Mouse (Mus musculus) midbrain, embryonic 13.5 days (tissue): ENCODE measurements around the gene Tpd52l1. TPM values are rescaled to one million over a fixed set of nuclear protein-coding genes. Genes with fewer than 3 reads are reported as not detected.
A peak's percentile ranks its signal among the peaks of the same experiment; 100 is the strongest.

Source experiments
- ATAC-seq: fragments of 200-750 bp; cut with Nextera tagmentation; 2 replicates; pipeline ENCODE4 v1.8.0; 2017; ENCODE audit warnings: mild to moderate bottlenecking, moderate TSS enrichment, moderate library complexity
- H3K27ac ChIP-seq: fragments of 300-500 bp; sonication (generic); 2 replicates; pipeline ENCODE4 v1.5.1; 2015; ENCODE audit warnings: inconsistent platforms, mild to moderate bottlenecking, moderate library complexity
- H3K27me3 ChIP-seq: fragments of 300-500 bp; sonication (generic); 2 replicates; pipeline ENCODE4 v1.6.1; 2015; ENCODE audit warnings: mild to moderate bottlenecking, inconsistent platforms
- H3K36me3 ChIP-seq: fragments of 300-500 bp; sonication (generic); 2 replicates; pipeline ENCODE4 v1.6.1; 2015; ENCODE audit warnings: mild to moderate bottlenecking, inconsistent platforms
- H3K4me1 ChIP-seq: fragments of 300-500 bp; sonication (generic); replicated peaks from 2 replicates; pipeline ENCODE4 v1.6.1; 2015; ENCODE audit warnings: inconsistent platforms
- H3K4me2 ChIP-seq: fragments of 300-500 bp; sonication (generic); replicated peaks from 2 replicates; pipeline ENCODE4 v1.6.1; 2015; ENCODE audit warnings: moderate library complexity, mild to moderate bottlenecking, inconsistent platforms
- H3K4me3 ChIP-seq: fragments of 300-500 bp; sonication (generic); replicated peaks from 2 replicates; pipeline ENCODE4 v1.5.1; 2015; ENCODE audit warnings: mild to moderate bottlenecking, inconsistent platforms
- H3K9ac ChIP-seq: fragments of 300-500 bp; sonication (generic); replicated peaks from 2 replicates; pipeline ENCODE4 v1.6.1; 2015; ENCODE audit warnings: mild to moderate bottlenecking, inconsistent platforms
- H3K9me3 ChIP-seq: fragments of 300-500 bp; sonication (generic); 2 replicates; pipeline ENCODE4 v1.6.1; 2016; ENCODE audit warnings: mild to moderate bottlenecking, inconsistent platforms
- WGBS: fragments of 180-500 bp; shearing (Covaris S2); methylation state at CpG from one replicate; pipeline ENCODE4 v1.1.7; 2015; 5-methylcytosine and 5-hydroxymethylcytosine counted together
- polyA plus RNA-seq: library from polyadenylated mRNA; unstranded; fragments of >200 nt; fragmentation: Nextera tagmentation; extraction: Ambion mirVana; gene quantifications from 2 replicates; pipeline ENCODE4 v1.2.1, GENCODE M21; 2015

The Tpd52l1 gene
- polyA plus RNA-seq, 1 experiment from 2014 or later = 20.4 TPM

GRCm38 (mm10) chr10:31330286-31330962 lies 115.3 kb downstream of the Tpd52l1 start:
- WGBS = 92% methylated on average over 3 of the region's 3 CpGs
- H3K4me2 ChIP-seq = no peak overlapping the region
- no peak overlapping the region for H3K4me3 ChIP-seq
- H3K27ac ChIP-seq = no peak overlapping the region
- H3K9me3 ChIP-seq = no peaks in the 10 kb centered on the region
- no peaks in the 10 kb centered on the region for H3K27me3 ChIP-seq
- no peak overlapping the region for H3K9ac ChIP-seq
- no peaks in the 10 kb centered on the region for H3K4me1 ChIP-seq
- peaks cover 16% of the 10 kb centered on the region for H3K36me3 ChIP-seq
- ATAC-seq = no peak

- no peak overlapping the region for H3K4me2 ChIP-seq
- H3K4me1 ChIP-seq = no peaks in the 10 kb centered on the region
- no peaks in the 10 kb centered on the region for H3K27me3 ChIP-seq
- H3K36me3 ChIP-seq = peaks cover 16% of the 10 kb centered on the region
- H3K9ac ChIP-seq = no peak overlapping the region
- no peak overlapping the region for H3K27ac ChIP-seq
- no peak overlapping the region for H3K4me3 ChIP-seq
- no peak for ATAC-seq
- WGBS = 83% methylated on average over 1 of the region's 1 CpGs
- no peaks in the 10 kb centered on the region for H3K9me3 ChIP-seq
Observed at GRCm38 (mm10) chr10:31329436-31329835, 116.3 kb downstream of the Tpd52l1 start.

- Histone ChIP-seq H3K4me1 (peaks cover 17% of the 10 kb centered on the region), H3K4me3 (no peak overlapping the region), H3K9ac (no peak overlapping the region), H3K4me2 (no peak overlapping the region), H3K36me3 (peaks cover 19% of the 10 kb centered on the region), H3K27ac (no peak overlapping the region), H3K27me3 (no peaks in the 10 kb centered on the region), H3K9me3 (no peaks in the 10 kb centered on the region)
- 90% methylated on average over 5 of the region's 5 CpGs for WGBS
- no peak for ATAC-seq
Observed at GRCm38 (mm10) chr10:31318491-31318890, 127.3 kb downstream of the Tpd52l1 start.

- peak within 1 kb of the TSS; percentile 80 for H3K27ac ChIP-seq
- peak within 1 kb of the TSS; percentile 71 for H3K9ac ChIP-seq
- peak; percentile 98 for ATAC-seq
- H3K4me2 ChIP-seq = peak within 1 kb of the TSS; percentile 68
- H3K27me3 ChIP-seq = no peaks in the 10 kb centered on the region
- peaks cover 10% of the 10 kb centered on the region for H3K36me3 ChIP-seq
- peak within 1 kb of the TSS; percentile 69 for H3K4me3 ChIP-seq
- peaks cover 17% of the 10 kb centered on the region for H3K4me1 ChIP-seq
- WGBS = 3% methylated on average over 44 of the region's 44 CpGs
- no peaks in the 10 kb centered on the region for H3K9me3 ChIP-seq
Observed at GRCm38 (mm10) chr10:31312865-31313848, 132.6 kb downstream of the Tpd52l1 start, which contains the start of gene Hddc2. TSS of gene Hddc2 (plus strand) at chr10:31313383.

- H3K9me3 ChIP-seq = no peaks in the 10 kb centered on the region
- H3K9ac ChIP-seq = no peak overlapping the region
- H3K27ac ChIP-seq = no peak overlapping the region
- no peak overlapping the region for H3K4me2 ChIP-seq
- H3K4me1 ChIP-seq = no peaks in the 10 kb centered on the region
- H3K36me3 ChIP-seq = no peaks in the 10 kb centered on the region
- peak; percentile 48; the same call in 1 of the 2 replicates for ATAC-seq
- WGBS = 36% methylated on average over 1 of the region's 1 CpGs
- no peak overlapping the region for H3K4me3 ChIP-seq
- no peaks in the 10 kb centered on the region for H3K27me3 ChIP-seq
Observed at GRCm38 (mm10) chr10:31307024-31307598, 138.6 kb downstream of the Tpd52l1 start.

- Histone ChIP-seq H3K9me3 (no peaks in the 10 kb centered on the region), H3K9ac (no peak overlapping the region), H3K4me2 (no peak overlapping the region), H3K27me3 (no peaks in the 10 kb centered on the region), H3K27ac (no peak overlapping the region), H3K4me1 (no peaks in the 10 kb centered on the region), H3K36me3 (no peaks in the 10 kb centered on the region), H3K4me3 (no peak overlapping the region)
- 99% methylated on average over 2 of the region's 2 CpGs for WGBS
- ATAC-seq = no peak
Observed at GRCm38 (mm10) chr10:31303446-31303845, 142.3 kb downstream of the Tpd52l1 start.

GRCm38 (mm10) chr10:31300292-31300691 lies 145.5 kb downstream of the Tpd52l1 start:
- H3K36me3 ChIP-seq = no peaks in the 10 kb centered on the region
- no peaks in the 10 kb centered on the region for H3K27me3 ChIP-seq
- H3K9me3 ChIP-seq = no peaks in the 10 kb centered on the region
- WGBS = 88% methylated on average over 1 of the region's 1 CpGs
- peaks cover 16% of the 10 kb centered on the region for H3K4me1 ChIP-seq
- H3K4me2 ChIP-seq = no peak overlapping the region
- ATAC-seq = no peak
- H3K27ac ChIP-seq = no peak overlapping the region
- no peak overlapping the region for H3K4me3 ChIP-seq
- H3K9ac ChIP-seq = no peak overlapping the region

- 43% methylated on average over 6 of the region's 6 CpGs for WGBS
- Histone ChIP-seq H3K27ac (no peak overlapping the region), H3K4me1 (peaks cover 16% of the 10 kb centered on the region), H3K4me2 (no peak overlapping the region), H3K9me3 (no peaks in the 10 kb centered on the region), H3K27me3 (no peaks in the 10 kb centered on the region), H3K9ac (no peak overlapping the region), H3K4me3 (no peak overlapping the region), H3K36me3 (no peaks in the 10 kb centered on the region)
- ATAC-seq = peak; percentile 71
Observed at GRCm38 (mm10) chr10:31298921-31299574, 146.7 kb downstream of the Tpd52l1 start.

GRCm38 (mm10) chr10:31298263-31298662 lies 147.5 kb downstream of the Tpd52l1 start:
- H3K4me1 ChIP-seq = peaks cover 16% of the 10 kb centered on the region
- no peaks in the 10 kb centered on the region for H3K36me3 ChIP-seq
- H3K27ac ChIP-seq = no peak overlapping the region
- no peak overlapping the region for H3K4me2 ChIP-seq
- H3K9ac ChIP-seq = no peak overlapping the region
- 56% methylated on average over 2 of the region's 2 CpGs for WGBS
- no peak overlapping the region for H3K4me3 ChIP-seq
- no peaks in the 10 kb centered on the region for H3K9me3 ChIP-seq
- no peaks in the 10 kb centered on the region for H3K27me3 ChIP-seq
- no peak for ATAC-seq

- ATAC-seq = no peak
- Histone ChIP-seq H3K27me3 (no peaks in the 10 kb centered on the region), H3K4me3 (no peak overlapping the region), H3K9me3 (no peaks in the 10 kb centered on the region), H3K4me2 (no peak overlapping the region), H3K27ac (no peak overlapping the region), H3K9ac (no peak overlapping the region), H3K4me1 (peaks cover 16% of the 10 kb centered on the region), H3K36me3 (no peaks in the 10 kb centered on the region)
- WGBS = 61% methylated on average over 4 of the region's 4 CpGs
Observed at GRCm38 (mm10) chr10:31297106-31297505, 148.7 kb downstream of the Tpd52l1 start.

- 7% methylated on average over 1 of the region's 1 CpGs for WGBS
- ATAC-seq = no peak
Observed at GRCm38 (mm10) chr10:31296458-31296857, 149.3 kb downstream of the Tpd52l1 start.

More at GRCm38 (mm10) chr10:31296458-31296857, 149.3 kb downstream of the Tpd52l1 start:
- Histone ChIP-seq H3K9ac (no peak overlapping the region), H3K4me2 (no peak overlapping the region), H3K4me3 (no peak overlapping the region), H3K27ac (no peak overlapping the region), H3K9me3 (no peaks in the 10 kb centered on the region), H3K36me3 (no peaks in the 10 kb centered on the region), H3K4me1 (peaks cover 16% of the 10 kb centered on the region), H3K27me3 (no peaks in the 10 kb centered on the region)
